Mouse (Mus musculus) MEL (cell line): Measurements from ENCODE around the gene Sema5a. TPM values are rescaled to one million over a fixed set of nuclear protein-coding genes. Genes with fewer than 3 reads are reported as not detected.

Experiments
- DNase-seq: peaks from one replicate; pipeline ENCODE4 v3.0.0; 2011; ENCODE audit warnings: low read depth, low spot score
- H3K27ac ChIP-seq: 2 replicates; pipeline ENCODE4 v1.5.1; 2012; ENCODE audit warnings: low read depth, mild to moderate bottlenecking, control low read depth, low read length, moderate library complexity; ENCODE audit not compliant: control insufficient read depth
- H3K27me3 ChIP-seq, 2 experiments: fragments of 150-350 bp in 1 of 2; sonication (generic) in 1 of 2; 2 replicates each; pipeline ENCODE4 v1.6.1; 2012; ENCODE audit warnings: low read length in 2 of 2, mild to moderate bottlenecking in 2 of 2, improper control_type of control experiment in 1 of 2, moderate library complexity in 1 of 2; ENCODE audit not compliant: insufficient read depth in 2 of 2, control insufficient read depth in 1 of 2
- H3K36me3 ChIP-seq, 2 experiments: 2 replicates each; pipeline ENCODE4 v1.6.1; 2012 to 2014; ENCODE audit warnings: low read length in 2 of 2, improper control_type of control experiment in 1 of 2, inconsistent platforms in 1 of 2, mild to moderate bottlenecking in 1 of 2; ENCODE audit not compliant: insufficient read depth in 2 of 2, control insufficient read depth in 1 of 2
- H3K4me1 ChIP-seq, 2 experiments: fragments of 150-350 bp in 1 of 2; sonication (generic) in 1 of 2; 2 replicates each; pipeline ENCODE4 v1.6.1; 2012; ENCODE audit warnings: low read length in 2 of 2, improper control_type of control experiment in 1 of 2, mild to moderate bottlenecking in 1 of 2; ENCODE audit not compliant: insufficient read depth in 2 of 2, control insufficient read depth in 1 of 2
- H3K4me3 ChIP-seq, 2 experiments: fragments of 150-350 bp in 1 of 2; sonication (generic) in 1 of 2; 2 replicates each; pipeline ENCODE4 v1.5.1; 2012; ENCODE audit warnings: low read depth in 2 of 2, low read length in 2 of 2, mild to moderate bottlenecking in 2 of 2, moderate library complexity in 2 of 2, control low read depth in 1 of 2, improper control_type of control experiment in 1 of 2; ENCODE audit not compliant: control insufficient read depth in 1 of 2, insufficient read depth in 1 of 2
- H3K79me2 ChIP-seq: 2 replicates; pipeline ENCODE4 v1.6.1; 2012; ENCODE audit warnings: mild to moderate bottlenecking, low read length, moderate library complexity; ENCODE audit not compliant: control insufficient read depth, poor library complexity, insufficient read depth
- H3K9ac ChIP-seq: 2 replicates; pipeline ENCODE4 v1.6.1; 2012; ENCODE audit warnings: low read depth, mild to moderate bottlenecking, control low read depth, low read length, moderate library complexity; ENCODE audit not compliant: control insufficient read depth, poor library complexity, severe bottlenecking
- H3K9me3 ChIP-seq: fragments of 150-350 bp; sonication (generic); replicated peaks from 2 replicates; pipeline ENCODE4 v1.6.1; 2012; ENCODE audit warnings: mild to moderate bottlenecking, low read length, improper control_type of control experiment, moderate library complexity; ENCODE audit not compliant: insufficient read depth
- BHLHE40 ChIP-seq: IDR thresholded peaks from 2 replicates; pipeline ENCODE4 v1.6.1; 2012; ENCODE audit warnings: low read depth, mild to moderate bottlenecking, inconsistent platforms, low read length, improper control_type of control experiment, borderline replicate concordance
- CHD2 ChIP-seq: IDR thresholded peaks from 2 replicates; pipeline ENCODE4 v1.6.1; 2011; ENCODE audit warnings: low read length, improper control_type of control experiment
- EP300 ChIP-seq, 2 experiments: IDR thresholded peaks; 2 replicates each; pipeline ENCODE4 v1.6.1; 2011; ENCODE audit warnings: improper control_type of control experiment in 2 of 2, low read length in 2 of 2, low read depth in 1 of 2, mild to moderate bottlenecking in 1 of 2
- ETS1 ChIP-seq: IDR thresholded peaks from 2 replicates; pipeline ENCODE4 v1.6.1; 2012; ENCODE audit warnings: low read depth, mild to moderate bottlenecking, inconsistent platforms, low read length, improper control_type of control experiment, moderate library complexity
- GATA1 ChIP-seq: IDR thresholded peaks from 2 replicates; pipeline ENCODE4 v1.6.1; 2011; ENCODE audit warnings: low read depth, low read length, improper control_type of control experiment
- HCFC1 ChIP-seq: IDR thresholded peaks from 2 replicates; pipeline ENCODE4 v1.6.1; 2012; ENCODE audit warnings: low read depth, mild to moderate bottlenecking, inconsistent platforms, low read length, improper control_type of control experiment, moderate library complexity
- JUND ChIP-seq: IDR thresholded peaks from 2 replicates; pipeline ENCODE4 v1.6.1; 2011; ENCODE audit warnings: low read depth, mild to moderate bottlenecking, improper control_type of control experiment, low read length
- MAFK ChIP-seq: IDR thresholded peaks from 2 replicates; pipeline ENCODE4 v1.6.1; 2011; ENCODE audit warnings: low read depth, mild to moderate bottlenecking, low read length, improper control_type of control experiment, borderline replicate concordance
- MAX ChIP-seq: IDR thresholded peaks from 2 replicates; pipeline ENCODE4 v1.6.1; 2011; ENCODE audit warnings: low read length, improper control_type of control experiment
- MYC ChIP-seq: IDR thresholded peaks from 2 replicates; pipeline ENCODE4 v1.6.1; 2011; ENCODE audit warnings: low read depth, mild to moderate bottlenecking, low read length, improper control_type of control experiment, moderate library complexity
- NELFE ChIP-seq: IDR thresholded peaks from 2 replicates; pipeline ENCODE4 v1.6.1; 2011; ENCODE audit warnings: low read depth, low read length, improper control_type of control experiment
- NRF1 ChIP-seq: IDR thresholded peaks from 2 replicates; pipeline ENCODE4 v1.6.1; 2014; ENCODE audit warnings: low read depth, mild to moderate bottlenecking, inconsistent platforms, low read length, improper control_type of control experiment, moderate library complexity; ENCODE audit not compliant: poor library complexity, insufficient read depth, severe bottlenecking
- POLR2A ChIP-seq, 2 experiments: IDR thresholded peaks; 2 replicates each; pipeline ENCODE4 v1.6.1; 2011 to 2012; ENCODE audit warnings: low read length in 2 of 2, mild to moderate bottlenecking in 2 of 2, control low read depth in 1 of 2, improper control_type of control experiment in 1 of 2, low read depth in 1 of 2, moderate library complexity in 1 of 2; ENCODE audit not compliant: control insufficient read depth in 1 of 2, insufficient read depth in 1 of 2, poor library complexity in 1 of 2
- POLR2AphosphoS2 ChIP-seq: IDR thresholded peaks from 2 replicates; pipeline ENCODE4 v1.6.1; 2011; ENCODE audit warnings: low read length, improper control_type of control experiment
- RAD21 ChIP-seq: IDR thresholded peaks from 2 replicates; pipeline ENCODE4 v1.6.1; 2011; ENCODE audit warnings: mild to moderate bottlenecking, low read depth, low read length, improper control_type of control experiment
- SMC3 ChIP-seq: IDR thresholded peaks from 2 replicates; pipeline ENCODE4 v1.6.1; 2011; ENCODE audit warnings: low read depth, low read length, improper control_type of control experiment
- TAL1 ChIP-seq: IDR thresholded peaks from 2 replicates; pipeline ENCODE4 v1.6.1; 2012; ENCODE audit warnings: mild to moderate bottlenecking, inconsistent platforms, low read length, moderate library complexity, mixed read lengths
- TCF12 ChIP-seq: IDR thresholded peaks from 2 replicates; pipeline ENCODE4 v1.6.1; 2014; ENCODE audit warnings: low read depth, mild to moderate bottlenecking, inconsistent platforms, low read length, improper control_type of control experiment, moderate library complexity
- UBTF ChIP-seq: IDR thresholded peaks from 2 replicates; pipeline ENCODE4 v1.6.1; 2012; ENCODE audit warnings: low read depth, mild to moderate bottlenecking, inconsistent platforms, low read length, improper control_type of control experiment, moderate library complexity, borderline replicate concordance; ENCODE audit not compliant: insufficient read depth
- USF1 ChIP-seq: IDR thresholded peaks from 2 replicates; pipeline ENCODE4 v1.6.1; 2014; ENCODE audit warnings: low read depth, mild to moderate bottlenecking, inconsistent platforms, low read length, improper control_type of control experiment, moderate library complexity
- USF2 ChIP-seq, 2 experiments: IDR thresholded peaks; 2 replicates each; pipeline ENCODE4 v1.6.1; 2011 to 2012; ENCODE audit warnings: improper control_type of control experiment in 2 of 2, low read length in 2 of 2, borderline replicate concordance in 1 of 2, inconsistent platforms in 1 of 2, low read depth in 1 of 2, mild to moderate bottlenecking in 1 of 2; ENCODE audit not compliant: insufficient read depth in 1 of 2
- ZNF384 ChIP-seq: IDR thresholded peaks from 2 replicates; pipeline ENCODE4 v1.6.1; 2012; ENCODE audit warnings: low read depth, mild to moderate bottlenecking, inconsistent platforms, low read length, improper control_type of control experiment
- polyA plus RNA-seq, 2 experiments: library from polyadenylated mRNA; stranded (reverse) in 1 of 2; unstranded in 1 of 2; fragments of >175 nt in 1 of 2; fragments of >200 nt in 1 of 2; gene quantifications; 2 replicates each; pipeline versions ENCODE4 v1.2.1 to v1.2.4; 2012; ENCODE audit warnings: low replicate concordance in 2 of 2, low read depth in 1 of 2; ENCODE audit not compliant: insufficient read length in 2 of 2, insufficient read depth in 1 of 2, missing spikeins in 1 of 2
- total RNA-seq: library from RNA; depleted of rRNA; stranded (reverse); fragments of 300-350 nt; gene quantifications from 2 replicates; pipeline ENCODE4 v1.2.3, GENCODE M21; 2012

Sema5a gene
- total and polyA plus RNA-seq, 3 experiments = not detected

DNA sequence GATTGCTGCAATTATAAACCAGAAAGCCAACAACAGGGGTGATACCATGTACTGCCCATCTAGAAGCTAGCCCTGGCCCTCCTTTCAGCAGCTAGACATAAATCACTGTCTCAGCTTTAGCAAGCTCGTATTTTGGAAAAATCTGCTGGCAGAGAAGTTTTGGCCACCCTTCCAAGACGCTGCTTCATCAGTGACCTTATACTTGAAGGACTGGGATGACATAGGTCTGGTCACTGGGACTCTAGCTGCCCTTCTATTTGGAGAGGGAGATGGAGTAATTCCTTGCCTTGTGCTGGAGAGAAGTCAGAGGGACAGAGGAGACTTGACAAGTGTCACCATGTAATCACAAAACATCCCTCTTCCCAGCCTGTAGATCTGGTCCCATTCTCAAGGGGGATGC is 40.1 kb downstream of the Sema5a start:
- Histone ChIP-seq H3K79me2 (no peaks in the 10 kb centered on the region), H3K4me3 (no peak overlapping the region), H3K9me3 (no peaks in the 10 kb centered on the region; the same call in 1 of the 2 replicates), H3K9ac (no peak overlapping the region), H3K36me3 (no peaks in the 10 kb centered on the region), H3K4me1 (no peaks in the 10 kb centered on the region), H3K27ac (no peak overlapping the region), H3K27me3 (no peaks in the 10 kb centered on the region)
- TF ChIP-seq MAFK (no peak), HCFC1 (no peak), BHLHE40 (no peak), SMC3 (no peak), UBTF (no peak), MAX (no peak), TCF12 (no peak), NRF1 (no peak), MYC (no peak)
- no peak for DNase-seq

DNA sequence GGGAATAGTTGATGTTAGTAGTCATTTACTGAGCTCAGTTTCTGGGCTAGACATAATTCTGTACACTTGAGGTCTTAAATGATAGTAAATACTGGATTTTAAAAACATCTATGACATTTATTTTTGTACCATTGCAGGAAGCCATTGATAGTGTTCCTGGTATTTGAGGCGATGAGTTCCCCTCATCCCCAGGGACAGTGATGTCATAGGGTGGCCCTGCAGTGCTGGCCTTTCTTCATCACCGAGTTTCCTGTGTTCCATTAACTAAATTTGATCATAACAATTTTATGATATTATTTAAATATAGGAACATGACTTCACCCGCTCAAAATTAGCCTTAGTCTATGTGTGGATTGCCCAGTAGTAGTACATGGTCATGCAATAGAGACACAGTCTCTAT is 41.7 kb downstream of the Sema5a start:
- no peak overlapping the region for H3K9ac ChIP-seq
- H3K27ac ChIP-seq = no peak overlapping the region
- H3K9me3 ChIP-seq = no peaks in the 10 kb centered on the region; the same call in 1 of the 2 replicates
- TF ChIP-seq SMC3 (no peak), POLR2AphosphoS2 (no peak), HCFC1 (no peak), USF2 (IDR thresholded peaks at IDR 0.05; ENCODE audit: borderline replicate concordance in 1 of 2, insufficient read depth in 1 of 2, low read depth in 1 of 2, low read length in 2 of 2) (no peak), CHD2 (no peak), TCF12 (no peak), NELFE (no peak)
- DNase-seq = no peak
- no peaks in the 10 kb centered on the region for H3K79me2 ChIP-seq
- no peaks in the 10 kb centered on the region for H3K36me3 ChIP-seq
- no peaks in the 10 kb centered on the region for H3K4me1 ChIP-seq
- H3K4me3 ChIP-seq = no peak overlapping the region
- no peaks in the 10 kb centered on the region for H3K27me3 ChIP-seq

DNA sequence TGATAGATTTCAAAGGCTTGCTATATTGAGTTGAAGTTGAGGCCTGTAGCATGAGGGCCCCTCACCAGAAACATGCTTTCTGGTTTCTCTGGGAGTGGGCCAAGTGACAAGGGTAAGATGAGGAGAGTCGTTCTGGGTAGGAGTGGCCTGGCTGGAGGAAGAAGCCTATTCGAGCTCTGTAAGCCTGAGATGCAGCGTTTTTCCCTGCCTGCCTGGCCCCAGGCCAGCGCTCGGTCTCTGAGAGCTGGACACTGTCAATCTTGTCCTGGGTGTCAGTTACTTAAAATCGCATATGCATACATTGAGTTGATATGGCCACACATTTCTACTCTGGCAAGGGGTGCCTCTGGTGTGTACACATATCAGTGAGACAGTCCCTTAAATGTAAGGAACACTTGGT is 43.9 kb downstream of the Sema5a start:
- no peak overlapping the region for H3K27ac ChIP-seq
- no peaks in the 10 kb centered on the region for H3K27me3 ChIP-seq
- H3K9ac ChIP-seq = no peak overlapping the region
- H3K36me3 ChIP-seq = no peaks in the 10 kb centered on the region
- DNase-seq = no peak
- TF ChIP-seq POLR2A (IDR thresholded peaks at IDR 0.05; ENCODE audit: control insufficient read depth in 1 of 2, insufficient read depth in 1 of 2, low read depth in 1 of 2, low read length in 2 of 2, poor library complexity in 1 of 2) (no peak), POLR2AphosphoS2 (no peak), RAD21 (no peak), TAL1 (no peak), NELFE (no peak), USF1 (no peak), ZNF384 (no peak), ETS1 (no peak), EP300 (IDR thresholded peaks at IDR 0.05; ENCODE audit: low read depth in 1 of 2, low read length in 2 of 2) (no peak), MAFK (no peak), GATA1 (no peak), TCF12 (no peak), JUND (no peak)
- TF ChIP-seq, all 39 proteins: peak for 0
- Histone ChIP-seq H3K4me1 (no peaks in the 10 kb centered on the region), H3K4me3 (no peak overlapping the region), H3K9me3 (no peaks in the 10 kb centered on the region; the same call in 1 of the 2 replicates), H3K79me2 (no peaks in the 10 kb centered on the region)
